Mouse (Mus musculus) gastrocnemius, postnatal 14 days (tissue): ENCODE measurements around the gene Adap1. TPM values are rescaled to one million over a fixed set of nuclear protein-coding genes. Genes with fewer than 3 reads are reported as not detected.

Experiments
- DNase-seq: peaks from one replicate; pipeline ENCODE4 v3.0.0; 2021; ENCODE audit warnings: mixed read lengths
- intact Hi-C: fragments of 180-260 bp; cut with DNase I; formaldehyde crosslinking; loops from one replicate; pipeline ENCODE4 v1.15.1; 2025; ENCODE audit warnings: low total_unique reads
- long read RNA-seq, 2 experiments: library from polyadenylated mRNA; stranded (forward); transcript quantifications; one replicate each; pipeline ENCODE4 v2.0.0; 2021
- total RNA-seq, 2 experiments: library from RNA; stranded (reverse); gene quantifications; 2 replicates each; pipeline ENCODE4 v1.2.3; 2021

Adap1 gene
- total RNA-seq = 1 to 10 TPM in 1 of 2 experiments, under 1 TPM in 1; 0.78 to 2.0 TPM
- long read RNA-seq, experiment 1, partial matches to known transcripts = 1 of 2 reads
- long read RNA-seq, experiment 1, other reads (novel, unspliced or antisense) = 0 of 2 reads
- long read RNA-seq, experiment 2, partial matches to known transcripts = 0 of 4 reads
- long read RNA-seq, experiment 2, other reads (novel, unspliced or antisense) = 0 of 4 reads

- intact Hi-C loops = loop anchor here (2.0 kb wide), 1 partner anchor 43 kb away; no protein-coding TSS in a partner anchor
- peak; percentile 59 for DNase-seq
Measured at GRCm38 (mm10) chr5:139325395-139325966, at the start of gene Adap1. Gene Adap1, minus strand, starts transcription at chr5:139325622.

GRCm38 (mm10) chr5:139374841-139375240 lies 49.4 kb upstream of the Adap1 start:
- no peak for DNase-seq
- intact Hi-C loops = no loop called here

GRCm38 (mm10) chr5:139373889-139374444 lies 48.5 kb upstream of the Adap1 start:
- intact Hi-C loops = no loop called here
- DNase-seq = no peak

GRCm38 (mm10) chr5:139373126-139373525 lies 47.7 kb upstream of the Adap1 start:
- DNase-seq = no peak
- intact Hi-C loops = no loop called here

- DNase-seq = peak; percentile 91
- intact Hi-C loops = no loop called here
Measured at GRCm38 (mm10) chr5:139371631-139372401, 46.4 kb upstream of the Adap1 start.

GRCm38 (mm10) chr5:139371118-139371517 lies 45.7 kb upstream of the Adap1 start:
- intact Hi-C loops = no loop called here
- DNase-seq = no peak

GRCm38 (mm10) chr5:139370336-139370735 lies 44.9 kb upstream of the Adap1 start:
- no peak for DNase-seq
- intact Hi-C loops = no loop called here

GRCm38 (mm10) chr5:139368638-139369320 lies 43.4 kb upstream of the Adap1 start:
- DNase-seq = no peak
- intact Hi-C loops = no loop called here

- intact Hi-C loops = no loop called here
- no peak for DNase-seq
Measured at GRCm38 (mm10) chr5:139367884-139368458, 42.5 kb upstream of the Adap1 start.

GRCm38 (mm10) chr5:139366484-139366883 lies 41.1 kb upstream of the Adap1 start:
- intact Hi-C loops = no loop called here
- no peak for DNase-seq

GRCm38 (mm10) chr5:139365827-139366226 lies 40.4 kb upstream of the Adap1 start:
- DNase-seq = no peak
- intact Hi-C loops = no loop called here

GRCm38 (mm10) chr5:139364911-139365571 lies 39.6 kb upstream of the Adap1 start:
- no peak for DNase-seq
- intact Hi-C loops = loop anchor here (5.0 kb wide), 1 partner anchor 102 kb away; no protein-coding TSS in a partner anchor

- intact Hi-C loops = loop anchor here (5.0 kb wide), 1 partner anchor 103 kb away; no protein-coding TSS in a partner anchor
- peak; percentile 83 for DNase-seq
Measured at GRCm38 (mm10) chr5:139364260-139364910, 39.0 kb upstream of the Adap1 start.

- DNase-seq = no peak
- intact Hi-C loops = loop anchor here (5.0 kb wide), 1 partner anchor 103 kb away; no protein-coding TSS in a partner anchor
Measured at GRCm38 (mm10) chr5:139363858-139364257, 38.4 kb upstream of the Adap1 start.

- intact Hi-C loops = loop anchor here (5.0 kb wide), 1 partner anchor 148 kb away; no protein-coding TSS in a partner anchor
- DNase-seq = no peak
Measured at GRCm38 (mm10) chr5:139359244-139359643, 33.8 kb upstream of the Adap1 start.

- DNase-seq = peak; percentile 49
- intact Hi-C loops = loop anchor here (5.0 kb wide), 1 partner anchor 149 kb away; no protein-coding TSS in a partner anchor
Measured at GRCm38 (mm10) chr5:139358653-139359052, 33.2 kb upstream of the Adap1 start.

GRCm38 (mm10) chr5:139355235-139355772 lies 29.9 kb upstream of the Adap1 start:
- peak; percentile 84 for DNase-seq
- intact Hi-C loops = loop anchor here (5.0 kb wide), 1 partner anchor 152 kb away; no protein-coding TSS in a partner anchor

- intact Hi-C loops = no loop called here
- DNase-seq = no peak
Measured at GRCm38 (mm10) chr5:139353946-139354345, 28.5 kb upstream of the Adap1 start.
